Mouse (Mus musculus): ENCODE measurements around the gene Klhl15. TPM values are rescaled to one million over a fixed set of nuclear protein-coding genes. Genes with fewer than 3 reads are reported as not detected.
A peak's percentile ranks its signal among the peaks of the same experiment; 100 is the strongest.

Klhl15 gene
- polyA plus RNA-seq, 1 experiment: 7.2 TPM

- peak overlapping the region; percentile 93 for H3K4me3 ChIP-seq (ENCODE audit: insufficient read depth, low read length)
- peak overlapping the region; percentile 63 for H3K27ac ChIP-seq (ENCODE audit: insufficient read depth, low read length)
- no peaks in the 10 kb centered on the region; the same call in 1 of the 2 replicates for H3K4me1 ChIP-seq (ENCODE audit: control insufficient read depth, insufficient read depth, low read length)
- TF ChIP-seq POLR2A (IDR thresholded peaks at IDR 0.05; ENCODE audit: extremely low read depth, insufficient read depth, low read length): no peak
- no peak for TF ChIP-seq CTCF (IDR thresholded peaks at IDR 0.05; ENCODE audit: extremely low read depth, insufficient read depth, low read length)
These were observed 774 bp downstream of the Klhl15 start for GRCm38 (mm10) chrX:94235190-94235555.

GRCm38 (mm10) chrX:94235601-94236000, 1.2 kb downstream of the Klhl15 start:
- no peaks in the 10 kb centered on the region; the same call in 1 of the 2 replicates for H3K4me1 ChIP-seq (ENCODE audit: control insufficient read depth, insufficient read depth, low read length)
- H3K4me3 ChIP-seq (ENCODE audit: insufficient read depth, low read length): peak overlapping the region; percentile 93
- no peak for TF ChIP-seq CTCF (IDR thresholded peaks at IDR 0.05; ENCODE audit: extremely low read depth, insufficient read depth, low read length)
- no peak for TF ChIP-seq POLR2A (IDR thresholded peaks at IDR 0.05; ENCODE audit: extremely low read depth, insufficient read depth, low read length)
- H3K27ac ChIP-seq (ENCODE audit: insufficient read depth, low read length): peak overlapping the region; percentile 63; the same call in 1 of the 2 replicates

- TF ChIP-seq CTCF (IDR thresholded peaks at IDR 0.05; ENCODE audit: extremely low read depth, insufficient read depth, low read length) (peak; percentile 13; the same call in 1 of the 2 replicates), POLR2A (IDR thresholded peaks at IDR 0.05; ENCODE audit: extremely low read depth, insufficient read depth, low read length) (no peak)
- Histone ChIP-seq H3K27ac (ENCODE audit: insufficient read depth, low read length) (no peak overlapping the region), H3K4me1 (ENCODE audit: control insufficient read depth, insufficient read depth, low read length) (no peaks in the 10 kb centered on the region), H3K4me3 (ENCODE audit: insufficient read depth, low read length) (no peak overlapping the region)
These were observed 54.5 kb downstream of the Klhl15 start for GRCm38 (mm10) chrX:94288923-94289322.

- H3K4me1 ChIP-seq (ENCODE audit: control insufficient read depth, insufficient read depth, low read length): no peaks in the 10 kb centered on the region
- no peak overlapping the region for H3K4me3 ChIP-seq (ENCODE audit: insufficient read depth, low read length)
- no peak overlapping the region for H3K27ac ChIP-seq (ENCODE audit: insufficient read depth, low read length)
- TF ChIP-seq POLR2A (IDR thresholded peaks at IDR 0.05; ENCODE audit: extremely low read depth, insufficient read depth, low read length) (no peak), CTCF (IDR thresholded peaks at IDR 0.05; ENCODE audit: extremely low read depth, insufficient read depth, low read length) (no peak)
These were observed 68.5 kb downstream of the Klhl15 start for GRCm38 (mm10) chrX:94302928-94303327.

- no peak for TF ChIP-seq POLR2A (IDR thresholded peaks at IDR 0.05; ENCODE audit: extremely low read depth, insufficient read depth, low read length)
- TF ChIP-seq CTCF (IDR thresholded peaks at IDR 0.05; ENCODE audit: extremely low read depth, insufficient read depth, low read length): no peak
- Histone ChIP-seq H3K4me1 (ENCODE audit: control insufficient read depth, insufficient read depth, low read length) (no peaks in the 10 kb centered on the region), H3K27ac (ENCODE audit: insufficient read depth, low read length) (no peak overlapping the region)
These were observed 86.9 kb downstream of the Klhl15 start for GRCm38 (mm10) chrX:94321036-94321902.

More at GRCm38 (mm10) chrX:94321036-94321902, 86.9 kb downstream of the Klhl15 start:
- H3K4me3 ChIP-seq (ENCODE audit: insufficient read depth, low read length): no peak overlapping the region

Other genes with a start within 250 kb of the Klhl15 start
- gene Zfx, start 110.9 kb upstream of the Klhl15 start, polyA plus RNA-seq (2012; rRNA removed): 9.0 and 9.3 TPM in 2 replicates
- 88.2 and 92.5 TPM in 2 replicates for gene Eif2s3x, start 21.7 kb upstream of the Klhl15 start, polyA plus RNA-seq (2012; rRNA removed)
- 0.11 and 0.13 TPM in 2 replicates for gene Fam90a1b, start 132.2 kb downstream of the Klhl15 start, polyA plus RNA-seq (2012; rRNA removed)
- 42.1 and 51.2 TPM in 2 replicates for gene Apoo, start 132.5 kb downstream of the Klhl15 start, polyA plus RNA-seq (2012; rRNA removed)